Mouse (Mus musculus) spleen, embryonic (tissue): ENCODE measurements around the gene Ubqln4.

Experiments used
- CTCF ChIA-PET: fragments of 350-600 bp; sonication (Branson Sonifier 250); formaldehyde crosslinking; loops from one replicate; lab custom pipeline; 2022; lab: Charles Lee

The Ubqln4 gene

DNA sequence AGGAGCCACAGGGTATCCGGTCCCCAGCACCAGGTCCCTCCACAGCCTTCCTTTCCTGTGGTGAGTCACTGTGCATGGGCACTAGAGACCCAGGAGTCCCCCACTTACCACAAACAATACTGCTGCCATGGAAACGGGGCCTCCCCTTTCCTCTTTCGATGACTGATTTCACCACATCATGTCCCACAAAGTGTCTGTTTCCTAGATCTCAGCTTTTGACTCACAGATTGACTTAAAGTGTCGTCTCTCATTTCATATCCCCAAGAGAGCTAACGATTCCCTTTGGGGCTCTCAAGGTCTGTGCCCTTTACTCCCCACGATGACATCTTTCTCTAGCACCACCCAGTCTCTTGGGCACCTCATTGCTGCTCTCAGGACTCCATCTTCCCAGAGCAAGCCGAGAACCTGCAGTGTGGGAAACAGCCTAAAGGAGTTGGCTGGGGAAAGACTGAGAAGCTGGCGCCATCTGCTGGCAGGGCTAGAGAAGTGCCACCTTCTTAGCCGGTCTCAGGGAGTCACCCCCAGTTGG lies 31.7 kb upstream of the Ubqln4 start:
- CTCF ChIA-PET, result interaction anchor here (0.8 to 2.3 kb wide), 6 partner anchors 8 to 65 kb away, joined by 3 to 15 read pairs (median 9); partner anchors contain the start of gene Lmna

DNA sequence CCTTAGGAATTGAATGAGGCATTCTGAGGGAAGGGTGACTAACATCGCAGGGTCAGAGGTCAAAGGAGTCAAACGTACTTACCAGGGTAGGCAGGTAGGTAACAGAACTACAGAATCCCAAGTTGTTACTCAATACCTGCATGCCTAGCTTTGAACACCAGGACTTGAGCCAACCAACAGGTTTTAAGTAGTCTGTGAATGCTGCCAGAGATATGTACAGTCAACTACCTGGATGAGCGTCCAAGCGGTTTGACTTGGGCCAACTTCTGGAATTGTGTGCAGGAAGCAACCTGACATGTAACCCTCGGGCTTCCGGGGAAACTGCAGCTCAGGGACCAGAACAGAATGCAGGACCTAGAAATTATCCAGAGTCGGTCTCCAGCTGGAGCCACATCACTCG lies 30.5 kb upstream of the Ubqln4 start:
- CTCF ChIA-PET, result interaction anchor here (1.4 to 2.1 kb wide), 2 partner anchors 32 to 40 kb away, joined by 3 to 12 read pairs; no protein-coding TSS in a partner anchor

DNA sequence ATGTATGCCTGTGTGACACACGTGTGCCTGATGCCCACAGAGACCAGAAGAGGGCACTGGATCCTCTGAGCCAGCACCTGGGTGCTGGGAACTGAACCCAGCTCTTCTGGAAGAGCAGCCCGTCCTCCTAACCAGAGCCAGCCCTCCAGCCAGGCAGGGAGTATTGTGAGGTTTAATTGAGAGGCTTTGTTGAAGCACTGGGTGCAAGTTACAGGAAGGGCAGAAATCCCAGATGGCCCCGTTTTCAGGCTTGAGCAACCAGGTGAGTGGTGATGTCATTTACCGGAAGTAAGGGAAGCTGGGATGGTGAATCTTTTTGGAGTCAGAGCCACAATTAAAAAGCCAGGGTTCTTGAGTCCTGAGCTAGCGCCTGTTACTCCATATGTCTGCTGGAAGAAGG lies 28.5 kb upstream of the Ubqln4 start:
- CTCF ChIA-PET, result interaction anchor here (0.5 to 1.7 kb wide), 7 partner anchors 23 to 496 kb away, joined by 3 to 6 read pairs (median 4); no protein-coding TSS in a partner anchor

DNA sequence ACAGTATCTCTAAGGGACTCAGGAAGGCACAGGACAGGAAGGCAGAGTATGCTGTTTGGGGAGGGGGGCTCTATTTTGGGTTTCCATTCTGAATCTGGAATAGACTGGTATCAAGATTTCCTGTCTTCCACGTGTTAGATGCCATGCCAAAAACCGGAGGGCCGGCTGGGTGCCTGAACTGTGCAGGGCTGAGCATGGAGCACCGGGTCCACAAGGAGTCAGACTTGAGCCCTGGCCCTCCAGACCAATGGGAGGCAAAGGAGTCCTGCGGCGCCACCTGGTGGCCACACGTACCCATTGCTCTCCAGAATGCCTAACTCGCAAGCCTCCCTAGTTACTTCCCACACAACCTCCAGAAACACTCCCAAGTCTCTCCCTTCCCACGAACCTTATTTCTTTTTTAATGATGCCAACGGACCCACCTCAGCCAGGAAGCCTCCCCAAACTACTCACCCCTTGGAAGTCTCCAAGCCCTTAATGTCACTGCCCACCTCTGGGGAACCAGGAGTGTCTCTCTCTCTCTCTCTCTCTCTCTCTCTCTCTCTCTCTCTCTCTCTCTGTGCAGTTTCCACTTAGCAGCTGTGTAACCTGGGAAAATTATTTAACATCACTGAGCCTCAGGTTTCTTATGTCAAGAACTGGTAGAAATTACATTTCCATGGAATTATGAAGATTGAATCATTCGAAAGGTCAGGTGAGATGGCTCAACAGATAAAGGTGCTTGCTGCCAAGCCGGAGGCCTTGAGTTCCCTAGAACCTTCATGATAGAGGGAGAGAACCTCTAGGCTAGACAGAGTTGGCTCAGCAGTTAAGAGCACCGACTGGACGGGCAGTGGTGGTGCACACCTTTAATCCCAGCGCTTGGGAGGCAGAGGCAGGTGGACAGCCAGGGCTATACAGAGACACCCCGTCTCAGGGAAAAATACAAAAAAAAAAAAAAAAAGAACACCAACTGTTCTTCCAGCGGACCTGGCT lies 27.1 kb upstream of the Ubqln4 start:
- CTCF ChIA-PET, result interaction anchor here (0.6 to 1.7 kb wide), 8 partner anchors 20 to 178 kb away, joined by 3 to 6 read pairs (median 3); no protein-coding TSS in a partner anchor

DNA sequence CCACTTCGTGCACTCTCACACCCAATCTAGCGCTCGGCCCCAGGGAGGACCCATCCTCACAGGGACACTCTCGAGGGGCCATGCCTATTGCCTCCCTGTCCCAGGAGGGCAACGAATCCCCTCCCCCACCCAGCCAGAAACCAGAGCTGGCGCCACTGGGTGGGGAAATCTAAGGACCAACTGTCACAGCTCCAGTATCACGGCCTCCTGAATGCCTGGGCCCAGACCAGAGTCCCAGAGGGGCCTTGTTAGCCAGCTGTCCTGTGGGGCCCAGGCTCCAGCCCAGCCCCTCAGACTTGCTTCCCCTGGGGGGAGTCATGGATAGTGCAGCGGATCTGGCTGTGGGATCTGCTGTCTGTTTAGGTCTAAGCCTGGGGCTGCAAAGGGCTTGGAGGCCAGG lies 26.0 kb upstream of the Ubqln4 start:
- CTCF ChIA-PET, result no interaction called here

DNA sequence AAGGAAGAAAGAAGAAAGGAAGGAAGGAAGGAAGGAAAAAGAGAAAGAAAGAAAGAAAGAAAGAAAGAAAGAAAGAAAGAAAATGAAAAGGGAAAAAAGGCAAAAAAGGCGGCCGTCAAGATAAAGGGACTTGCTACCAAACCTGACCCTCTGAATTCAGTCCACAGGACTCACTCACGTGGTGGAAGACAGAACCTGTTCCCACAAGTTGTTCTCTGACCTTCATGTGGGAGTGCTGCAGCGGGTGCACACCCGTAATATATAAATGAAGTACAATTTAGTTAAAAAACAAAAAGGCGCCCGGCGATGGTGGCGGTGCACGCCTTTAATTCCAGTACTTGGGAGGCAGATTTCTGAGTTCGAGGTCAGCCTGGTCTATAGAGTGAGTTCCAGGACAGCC lies 24.9 kb upstream of the Ubqln4 start:
- CTCF ChIA-PET, result interaction anchor here (0.7 kb wide), 1 partner anchor 42 kb away, joined by 10 read pairs; no protein-coding TSS in a partner anchor

DNA sequence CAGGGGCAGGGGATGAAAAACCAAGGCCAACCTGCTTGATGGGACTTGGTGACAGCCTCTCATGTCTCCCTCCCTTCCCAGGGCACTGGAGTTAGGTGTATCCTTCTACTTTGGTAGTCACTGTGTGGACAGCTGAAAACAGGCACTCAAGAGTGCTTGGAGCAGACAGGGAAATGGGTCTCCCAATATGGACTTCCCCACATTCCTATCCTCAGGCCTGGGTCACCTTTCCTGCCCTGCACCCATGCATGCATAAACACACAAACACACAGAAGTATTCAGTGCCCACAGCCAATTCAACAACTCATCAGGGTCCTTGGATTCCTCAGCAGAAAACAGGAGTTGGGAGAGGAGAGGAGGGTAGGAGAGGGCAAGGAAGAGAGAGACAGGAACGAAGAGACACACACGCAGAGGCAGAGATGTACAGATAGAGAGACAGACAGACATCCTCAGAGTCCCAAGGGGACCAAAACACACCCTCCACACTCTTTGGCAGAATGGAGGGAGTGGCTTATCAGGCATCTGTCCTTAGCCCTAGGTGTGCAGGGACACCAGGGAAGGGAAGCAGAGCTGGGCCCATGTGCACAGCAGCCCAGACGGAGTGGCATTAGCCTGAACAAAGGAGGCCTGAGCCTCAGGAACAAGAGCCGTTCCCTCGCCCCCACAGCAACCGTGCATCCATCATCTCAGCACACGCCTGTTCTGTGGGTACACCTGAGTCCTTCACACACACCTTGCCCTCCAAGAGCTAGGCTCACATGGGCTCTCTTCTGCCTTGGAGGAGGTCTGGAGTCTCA lies 24.2 kb upstream of the Ubqln4 start:
- CTCF ChIA-PET, result no interaction called here

DNA sequence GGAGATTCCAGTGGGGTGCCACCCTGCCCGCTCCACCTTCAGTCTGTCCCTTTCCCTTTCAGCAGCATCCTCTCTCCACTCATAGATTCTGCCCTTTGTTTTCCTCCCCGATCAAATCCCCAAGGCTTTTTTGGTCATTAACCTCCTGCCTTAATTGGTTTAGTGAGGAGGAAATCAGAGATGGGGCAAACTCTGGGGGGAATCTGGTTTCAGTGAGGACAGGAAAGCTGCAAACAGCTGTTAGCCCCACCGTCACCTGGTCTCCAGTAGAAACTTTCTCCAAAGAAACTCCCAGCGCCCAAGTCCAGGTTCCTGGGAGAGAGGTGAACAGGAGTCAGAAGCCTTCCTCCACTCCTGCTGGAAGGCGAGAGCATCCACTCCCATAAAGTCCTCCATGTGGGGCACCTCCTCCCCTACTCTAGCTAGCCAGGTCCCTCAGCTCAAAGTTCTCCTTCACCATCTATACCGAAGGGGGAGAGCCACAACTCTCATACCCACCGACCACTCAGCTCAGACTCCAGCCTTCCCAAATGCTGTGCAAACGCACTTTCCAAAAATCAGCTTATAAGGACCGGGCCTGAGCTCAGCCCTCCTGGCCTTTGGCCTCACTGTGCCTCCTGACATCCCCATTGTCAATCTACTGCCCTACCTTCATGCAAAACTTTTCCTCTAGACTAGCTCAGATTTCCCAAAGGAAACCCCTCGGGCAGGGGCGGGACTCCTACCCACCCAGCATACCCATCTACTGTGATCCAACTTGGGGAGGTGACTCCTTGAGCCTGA lies 23.3 kb upstream of the Ubqln4 start:
- CTCF ChIA-PET, result interaction anchor here (0.6 to 0.7 kb wide), 2 partner anchors 8 to 11 kb away, joined by 3 to 7 read pairs; no protein-coding TSS in a partner anchor

DNA sequence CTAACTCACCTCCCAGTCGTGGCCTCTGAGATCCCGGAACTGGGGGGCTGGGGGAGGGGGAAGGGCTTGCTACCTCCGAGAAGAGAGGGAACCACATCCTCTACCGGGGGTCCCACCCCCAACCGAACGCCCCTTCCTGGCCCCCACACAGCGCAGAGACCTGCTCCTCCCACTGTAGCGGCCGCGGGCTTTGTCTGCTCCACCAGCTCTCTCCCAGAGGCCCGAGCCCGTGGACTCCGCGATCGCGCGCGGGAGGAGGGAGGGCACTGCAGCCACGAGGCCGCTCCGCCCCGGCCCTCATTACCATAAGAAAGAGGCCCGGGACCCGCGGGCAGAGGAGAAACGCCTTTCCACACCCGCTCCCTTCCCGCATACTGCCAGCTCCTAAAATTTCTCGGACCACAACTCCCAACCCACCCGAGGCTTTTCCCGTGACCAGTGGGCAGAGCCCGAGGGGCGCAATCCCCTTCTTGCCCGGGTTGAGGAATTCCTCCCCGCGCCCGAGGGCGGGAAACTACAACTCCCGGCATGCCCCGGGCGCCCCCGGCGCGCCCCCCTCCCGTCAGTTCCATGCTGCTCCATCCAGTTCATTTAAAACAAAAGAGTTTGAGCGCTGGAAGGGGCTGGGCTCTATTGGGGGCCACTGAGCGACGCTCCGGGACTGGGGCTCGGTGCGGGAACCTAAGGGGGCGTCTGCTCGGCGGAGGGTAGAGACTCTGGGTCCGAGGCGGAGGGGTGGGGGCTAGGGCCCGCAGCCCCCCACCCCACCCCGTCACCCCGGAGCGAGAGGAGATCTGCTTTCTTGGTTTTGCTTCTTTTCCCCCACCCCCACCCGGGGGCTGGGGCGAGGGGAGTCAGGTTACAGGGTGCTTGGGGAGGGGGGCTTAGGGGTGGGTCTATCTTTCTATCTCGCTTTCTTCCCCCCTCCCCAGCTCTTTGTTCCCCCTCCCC lies 21.9 kb upstream of the Ubqln4 start:
- CTCF ChIA-PET, result interaction anchor here (0.5 to 0.7 kb wide), 5 partner anchors 12 to 255 kb away, joined by 3 to 8 read pairs (median 3); partner anchors contain the start of genes Sema4a and Slc25a44

DNA sequence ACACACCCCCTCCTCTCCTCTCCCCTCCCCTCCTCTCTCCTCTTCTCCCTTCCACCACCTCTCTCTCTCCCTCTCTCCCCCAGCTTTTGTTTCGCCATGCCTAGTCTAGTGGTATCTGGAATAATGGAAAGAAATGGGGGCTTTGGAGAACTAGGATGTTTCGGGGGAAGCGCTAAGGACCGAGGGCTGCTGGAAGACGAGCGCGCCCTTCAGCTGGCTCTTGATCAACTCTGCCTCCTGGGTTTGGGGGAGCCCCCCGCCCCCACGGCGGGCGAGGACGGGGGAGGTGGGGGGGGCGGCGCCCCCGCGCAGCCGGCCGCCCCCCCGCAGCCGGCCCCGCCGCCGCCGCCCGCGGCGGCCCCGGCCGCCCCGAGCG lies 21.3 kb upstream of the Ubqln4 start, which contains the start of gene Mex3a:
Gene Mex3a (plus strand): TSS at position 97 of the 376 bp plus-strand sequence.
- CTCF ChIA-PET, result interaction anchor here (0.5 to 0.7 kb wide), 4 partner anchors 11 to 126 kb away, joined by 3 to 8 read pairs (median 4); partner anchors contain the start of genes Sema4a and Slc25a44

DNA sequence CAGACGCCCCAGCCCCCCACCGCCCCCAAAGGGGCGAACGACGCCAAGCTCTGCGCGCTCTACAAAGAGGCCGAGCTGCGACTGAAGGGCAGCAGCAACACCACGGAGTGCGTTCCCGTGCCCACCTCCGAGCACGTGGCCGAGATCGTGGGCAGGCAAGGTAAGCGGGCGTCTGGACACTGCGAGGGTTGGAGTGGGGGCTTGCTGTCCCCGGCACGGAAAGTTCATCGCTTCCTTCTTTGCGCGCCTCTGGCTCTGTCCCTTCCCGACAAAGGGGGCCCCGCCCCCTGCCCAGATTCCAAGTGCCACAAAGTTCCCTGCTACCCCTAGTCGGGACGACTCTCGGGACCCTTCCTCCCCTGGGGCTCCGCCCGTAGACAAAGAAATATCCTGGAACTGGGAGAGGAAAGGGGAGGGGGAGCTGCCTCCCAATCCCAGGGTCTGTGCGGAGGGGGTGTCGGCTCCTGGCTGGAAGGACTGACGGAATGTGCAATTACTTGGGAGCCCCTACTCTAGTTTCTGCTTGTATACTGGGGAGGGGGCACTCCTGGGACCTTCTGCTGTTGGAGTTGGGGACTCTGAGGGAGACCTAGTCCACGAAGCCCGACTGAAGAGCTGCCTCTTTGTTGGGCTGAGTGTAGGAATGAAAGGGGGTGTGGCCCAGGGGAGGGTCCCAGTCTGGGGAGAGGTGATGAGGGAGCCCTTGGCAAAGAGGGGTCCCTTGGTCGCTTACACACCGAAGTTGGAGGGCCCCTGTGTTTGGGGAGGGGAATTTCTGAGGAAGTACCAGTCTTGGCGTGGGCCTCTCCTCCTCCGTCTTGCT lies 20.7 kb upstream of the Ubqln4 start:
- CTCF ChIA-PET, result interaction anchor here (0.6 kb wide), 1 partner anchor 24 kb away, joined by 4 read pairs; no protein-coding TSS in a partner anchor

DNA sequence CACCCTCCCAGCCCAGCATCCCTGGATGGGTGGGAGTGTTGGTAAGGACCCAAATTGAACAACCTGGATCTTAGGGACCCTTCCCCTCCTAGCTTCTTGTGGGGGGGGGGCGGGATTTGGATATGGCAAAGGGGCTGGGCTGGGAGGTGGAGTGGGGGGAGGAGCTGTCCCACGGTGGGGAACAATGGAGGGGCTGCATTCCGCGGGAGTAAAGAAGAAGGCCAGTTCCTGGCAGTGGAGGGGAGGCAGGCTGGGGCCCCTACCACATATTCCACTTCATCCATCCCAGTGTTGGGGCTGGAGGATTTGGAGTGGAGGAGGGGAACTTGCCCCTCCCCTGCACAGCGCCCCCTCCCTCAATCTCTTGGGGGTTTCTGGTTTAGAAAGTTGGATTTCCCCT lies 19.9 kb upstream of the Ubqln4 start:
- CTCF ChIA-PET, result interaction anchor here (0.6 kb wide), 1 partner anchor 25 kb away, joined by 4 read pairs; no protein-coding TSS in a partner anchor

DNA sequence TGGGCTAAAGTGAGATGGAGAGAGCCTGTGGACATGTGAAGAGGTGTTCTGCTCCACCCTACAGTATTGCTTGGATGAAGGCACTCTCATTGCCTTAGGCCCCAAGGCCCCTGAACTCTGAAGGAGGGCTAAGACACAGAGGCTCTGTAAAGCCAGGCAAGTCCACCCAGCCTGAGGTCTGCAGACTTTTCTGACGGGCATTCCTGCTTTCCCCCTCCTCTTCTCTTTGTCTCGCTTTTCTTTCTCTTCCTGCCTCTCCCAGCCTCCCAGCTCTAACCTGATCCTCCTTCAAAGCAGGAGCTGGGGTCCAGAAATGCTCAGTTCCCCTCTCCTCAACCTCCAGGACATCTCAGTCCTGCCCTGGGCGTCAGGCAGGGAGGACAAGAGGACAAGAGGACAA lies 18.6 kb upstream of the Ubqln4 start:
- CTCF ChIA-PET, result no interaction called here

DNA sequence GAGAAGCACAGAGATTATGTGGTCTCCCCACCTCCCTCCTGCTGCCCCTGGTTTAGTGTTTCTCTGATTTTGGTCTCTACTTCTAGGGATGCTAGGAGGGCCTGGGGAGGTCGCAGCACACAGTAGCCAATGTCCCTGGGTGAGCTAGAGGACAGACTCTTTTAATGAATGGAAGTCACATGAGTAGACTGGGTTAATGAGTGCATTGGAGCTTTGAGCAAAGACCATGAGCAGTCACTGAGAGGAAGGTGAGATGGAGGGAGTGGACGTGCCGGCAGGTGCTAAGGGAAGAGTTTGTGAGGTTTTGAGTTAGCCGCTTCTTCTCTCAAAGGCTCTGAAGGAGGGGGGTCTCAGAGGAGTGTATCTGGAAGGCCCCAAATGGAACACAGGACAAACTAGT lies 18.0 kb upstream of the Ubqln4 start:
- CTCF ChIA-PET, result interaction anchor here (0.5 kb wide), 1 partner anchor 549 kb away, joined by 3 read pairs; no protein-coding TSS in a partner anchor

DNA sequence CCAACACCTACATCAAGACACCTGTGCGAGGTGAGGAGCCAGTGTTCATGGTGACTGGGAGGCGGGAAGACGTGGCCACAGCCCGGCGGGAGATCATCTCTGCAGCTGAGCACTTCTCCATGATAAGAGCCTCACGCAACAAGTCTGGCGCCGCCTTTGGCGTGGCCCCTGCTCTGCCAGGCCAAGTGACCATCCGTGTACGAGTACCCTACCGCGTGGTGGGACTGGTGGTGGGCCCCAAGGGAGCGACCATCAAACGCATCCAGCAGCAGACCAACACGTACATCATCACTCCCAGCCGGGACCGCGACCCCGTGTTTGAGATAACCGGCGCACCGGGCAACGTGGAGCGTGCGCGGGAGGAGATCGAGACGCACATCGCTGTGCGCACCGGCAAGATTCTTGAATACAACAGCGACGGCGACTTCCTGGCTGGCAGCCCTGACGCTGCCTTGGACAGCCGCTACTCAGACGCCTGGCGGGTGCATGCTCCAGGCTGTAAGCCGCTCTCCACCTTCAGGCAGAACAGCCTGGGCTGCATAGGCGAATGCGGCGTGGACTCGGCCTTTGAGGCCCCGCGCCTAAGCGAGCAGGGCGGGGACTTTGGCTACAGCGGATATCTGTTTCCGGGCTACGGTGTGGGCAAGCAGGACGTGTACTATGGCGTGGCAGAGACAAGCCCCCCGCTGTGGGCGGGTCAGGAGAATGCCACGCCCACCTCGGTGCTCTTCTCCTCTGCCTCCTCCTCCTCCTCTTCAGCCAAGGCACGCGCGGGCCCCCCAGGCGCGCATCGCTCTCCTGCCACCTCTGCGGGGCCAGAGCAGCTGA lies 17.2 kb upstream of the Ubqln4 start:
- CTCF ChIA-PET, result interaction anchor here (0.5 kb wide), 1 partner anchor 550 kb away, joined by 3 read pairs; no protein-coding TSS in a partner anchor

DNA sequence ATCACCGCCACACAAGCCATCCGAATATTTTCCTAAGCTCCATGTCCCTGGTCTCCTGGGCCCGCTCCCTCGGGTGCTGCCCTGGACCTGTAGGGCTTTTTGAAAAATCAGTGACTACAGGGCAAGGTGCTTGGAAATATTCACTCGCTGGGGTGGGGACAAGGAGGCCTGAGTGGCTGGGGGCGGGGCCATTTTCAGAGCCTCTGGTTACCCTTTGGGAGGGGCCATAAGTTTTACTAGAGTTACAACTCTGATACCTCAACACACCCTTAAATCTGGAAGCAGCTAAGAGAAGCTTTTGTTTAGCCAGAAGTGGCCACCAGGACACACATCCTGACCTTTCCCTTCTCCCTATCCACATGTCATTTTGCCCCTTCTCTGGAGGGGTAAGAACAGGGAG lies 16.4 kb upstream of the Ubqln4 start:
- CTCF ChIA-PET, result no interaction called here
